Mouse (Mus musculus) CH12.LX (cell line): ENCODE results near the gene AA986860.

Experiments used
- CHD1 ChIP-seq: IDR thresholded peaks from 2 replicates; pipeline ENCODE4 v1.6.1; 2012; ENCODE audit warnings: low read depth, low read length, improper control_type of control experiment, inconsistent platforms
- CHD2 ChIP-seq: IDR thresholded peaks from 2 replicates; pipeline ENCODE4 v1.6.1; 2011; ENCODE audit warnings: low read length, improper control_type of control experiment
- CTCF ChIP-seq, 2 experiments: IDR thresholded peaks in 1 of 2; conservative IDR thresholded peaks in 1 of 2; 2 replicates each; pipeline ENCODE4 v1.5.1; 2011 to 2012; ENCODE audit warnings: low read depth in 2 of 2, low read length in 2 of 2, improper control_type of control experiment in 1 of 2, inconsistent platforms in 1 of 2, mild to moderate bottlenecking in 1 of 2, moderate library complexity in 1 of 2
- HCFC1 ChIP-seq: IDR thresholded peaks from 2 replicates; pipeline ENCODE4 v1.6.1; 2012; ENCODE audit warnings: low read depth, mild to moderate bottlenecking, inconsistent platforms, low read length, improper control_type of control experiment
- MAFK ChIP-seq: IDR thresholded peaks from 2 replicates; pipeline ENCODE4 v1.6.1; 2011; ENCODE audit warnings: low read length, improper control_type of control experiment; ENCODE audit not compliant: insufficient replicate concordance
- MXI1 ChIP-seq: IDR thresholded peaks from 2 replicates; pipeline ENCODE4 v1.6.1; 2011; ENCODE audit warnings: mild to moderate bottlenecking, low read depth, low read length, improper control_type of control experiment
- POLR2A ChIP-seq: IDR thresholded peaks from 2 replicates; pipeline ENCODE4 v1.6.1; 2011; ENCODE audit warnings: low read depth, mild to moderate bottlenecking, improper control_type of control experiment, low read length
- RAD21 ChIP-seq: IDR thresholded peaks from 2 replicates; pipeline ENCODE4 v1.6.1; 2011; ENCODE audit warnings: low read depth, mild to moderate bottlenecking, low read length, improper control_type of control experiment, moderate library complexity
- TCF12 ChIP-seq: IDR thresholded peaks from 2 replicates; pipeline ENCODE4 v1.6.1; 2014; ENCODE audit warnings: low read depth, mild to moderate bottlenecking, inconsistent platforms, low read length, improper control_type of control experiment
- UBTF ChIP-seq: IDR thresholded peaks from 2 replicates; pipeline ENCODE4 v1.6.1; 2012; ENCODE audit warnings: low read depth, mild to moderate bottlenecking, inconsistent platforms, low read length, improper control_type of control experiment, moderate library complexity
- USF1 ChIP-seq: IDR thresholded peaks from 2 replicates; pipeline ENCODE4 v1.6.1; 2014; ENCODE audit warnings: low read depth, mild to moderate bottlenecking, inconsistent platforms, low read length, improper control_type of control experiment
- ZKSCAN1 ChIP-seq: IDR thresholded peaks from 2 replicates; pipeline ENCODE4 v1.6.1; 2012; ENCODE audit warnings: low read depth, inconsistent platforms, low read length, improper control_type of control experiment, borderline replicate concordance

GRCm38 (mm10) chr1:130729153-130729552 is 2.6 kb upstream of the AA986860 start, which contains the start of gene Pfkfb2:
- TF ChIP-seq CHD1 (no peak), UBTF (no peak), RAD21 (no peak), CTCF (conservative IDR thresholded peaks at IDR 0.05 in 1 of 2, IDR thresholded peaks at IDR 0.05 in 1 of 2; ENCODE audit: low read depth in 2 of 2, low read length in 2 of 2) (no peak), HCFC1 (no peak), MAFK (no peak), MXI1 (no peak), USF1 (no peak), CHD2 (no peak), ZKSCAN1 (no peak), POLR2A (no peak), TCF12 (no peak)
